ENCODE assay signal across 11 mouse cellular contexts in the genomic region with DNA sequence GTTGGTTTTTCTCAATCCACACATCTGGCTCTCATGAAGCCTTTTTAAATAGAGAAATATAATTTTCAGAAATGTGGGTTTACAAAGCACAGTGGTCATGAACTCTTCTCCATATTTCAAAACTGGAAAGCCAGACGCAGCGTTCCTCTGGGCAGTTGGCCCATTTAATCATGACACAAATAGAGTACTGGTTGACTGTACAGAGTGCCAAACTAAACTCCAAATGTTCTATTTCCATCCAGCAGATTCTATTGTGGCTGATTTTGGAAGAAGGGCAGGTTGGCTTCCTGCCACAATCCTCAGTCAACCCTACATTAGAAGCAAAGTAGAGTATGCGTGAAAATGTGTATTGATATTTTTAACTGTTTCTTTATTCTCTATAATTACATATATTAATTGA.
DNase-seq lines count a peak whose midpoint lies in the region; ATAC-seq and TF ChIP-seq lines count a peak whose summit lies in the region.
"Had no signal": no experiment of that assay in that cellular context is flagged by ENCODE, and none has a peak within 500 bp of the region (broad histone marks: within the 10 kb centered on the region; RNA-seq: fewer than 3 reads in every experiment).

No protein-coding gene starts in this region.

- no peaks in the 10 kb centered on the region for H3K4me1 ChIP-seq in kidney, embryonic 14.5 days (ENCODE audit: control insufficient read depth, insufficient read depth, low read length)
- no peaks in the 10 kb centered on the region for H3K4me1 ChIP-seq in embryonic facial prominence, embryonic 15.5 days
- H3K4me1 ChIP-seq: embryonic facial prominence, embryonic 12.5 days; midbrain, embryonic 15.5 days had no signal

- no peaks in the 10 kb centered on the region for H3K27me3 ChIP-seq in kidney, embryonic 14.5 days (ENCODE audit: control insufficient read depth, insufficient read depth, low read length)
- H3K27me3 ChIP-seq in embryonic facial prominence, embryonic 15.5 days: no peaks in the 10 kb centered on the region
- H3K27me3 ChIP-seq: embryonic facial prominence, embryonic 12.5 days; midbrain, embryonic 15.5 days had no signal

- peak; percentile 51 to 59 for DNase-seq in kidney, postnatal 4 days
- peak; percentile 58 for DNase-seq in brain, embryonic 14.5 days (ENCODE audit: low read depth)
- DNase-seq in lung, postnatal 10 days: peak; percentile 41
- DNase-seq in urinary bladder, adult 18-20 months (ENCODE audit: low spot score in 2 of 2): no peak
- DNase-seq in embryo, embryonic 10 days (ENCODE audit: low spot score): no peak
- no peak for DNase-seq in gastrocnemius, postnatal 25 days
- DNase-seq: thymus, postnatal 25 days had no signal

- no peak overlapping the region for H3K4me2 ChIP-seq in kidney, embryonic 14.5 days (replicated peaks; ENCODE audit: low read depth, low read length)
- H3K4me2 ChIP-seq in embryonic facial prominence, embryonic 15.5 days (replicated peaks): no peak overlapping the region
- H3K4me2 ChIP-seq: embryonic facial prominence, embryonic 12.5 days; midbrain, embryonic 15.5 days had no signal

- no peaks in the 10 kb centered on the region for H3K36me3 ChIP-seq in kidney, embryonic 14.5 days (ENCODE audit: control insufficient read depth, insufficient read depth, low read length)
- no peaks in the 10 kb centered on the region for H3K36me3 ChIP-seq in embryonic facial prominence, embryonic 15.5 days
- H3K36me3 ChIP-seq: embryonic facial prominence, embryonic 12.5 days; midbrain, embryonic 15.5 days had no signal

- H3K4me3 ChIP-seq in kidney, embryonic 14.5 days (ENCODE audit: low read length): no peak overlapping the region
- no peak overlapping the region for H3K4me3 ChIP-seq in embryonic facial prominence, embryonic 15.5 days (replicated peaks)
- H3K4me3 ChIP-seq: embryonic facial prominence, embryonic 12.5 days; midbrain, embryonic 15.5 days had no signal

- TF ChIP-seq POLR2A in brain, embryonic 14.5 days (IDR thresholded peaks at IDR 0.05; ENCODE audit: borderline replicate concordance, extremely low read depth, insufficient read depth, insufficient read length, poor library complexity, severe bottlenecking): no peak

- ATAC-seq in kidney, embryonic 14.5 days (ENCODE audit: low FRiP score, low TSS enrichment): no peak
- peak; percentile 76; the same call in 1 of the 2 replicates for ATAC-seq in embryonic facial prominence, embryonic 15.5 days (ENCODE audit: insufficient number of reproducible peaks, low FRiP score, low TSS enrichment, low read depth)
- ATAC-seq: midbrain, embryonic 15.5 days had no signal

- no peak for TF ChIP-seq CTCF in brain, embryonic 14.5 days (IDR thresholded peaks at IDR 0.05; ENCODE audit: borderline replicate concordance, extremely low read depth, insufficient read depth, insufficient read length)

- no peak overlapping the region for H3K9ac ChIP-seq in kidney, embryonic 14.5 days (ENCODE audit: low read depth, low read length)
- H3K9ac ChIP-seq in embryonic facial prominence, embryonic 15.5 days: no peak overlapping the region
- H3K9ac ChIP-seq: embryonic facial prominence, embryonic 12.5 days; midbrain, embryonic 15.5 days had no signal

- WGBS in kidney, embryonic 14.5 days: 81% methylated on average over 3 of the region's 3 CpGs
- 31% methylated on average over 3 of the region's 3 CpGs for WGBS in embryonic facial prominence, embryonic 15.5 days

- no peaks in the 10 kb centered on the region for H3K9me3 ChIP-seq in kidney, embryonic 14.5 days (ENCODE audit: control insufficient read depth, low read length)
- no peaks in the 10 kb centered on the region for H3K9me3 ChIP-seq in embryonic facial prominence, embryonic 15.5 days (replicated peaks)
- H3K9me3 ChIP-seq: embryonic facial prominence, embryonic 12.5 days; midbrain, embryonic 15.5 days had no signal

- H3K27ac ChIP-seq in kidney, embryonic 14.5 days (ENCODE audit: low read depth, low read length): no peak overlapping the region
- no peak overlapping the region for H3K27ac ChIP-seq in embryonic facial prominence, embryonic 15.5 days (replicated peaks)
- H3K27ac ChIP-seq: embryonic facial prominence, embryonic 12.5 days; midbrain, embryonic 15.5 days had no signal

Comparison
In these comparisons a context has a peak if more than half of its experiments do, and no peak if none do; other contexts are left out.
1. DNase-seq: peak in kidney, postnatal 4 days (2 of 2), brain, embryonic 14.5 days (single experiment) and lung, postnatal 10 days (single experiment); none in urinary bladder, adult 18-20 months (0 of 2), embryo, embryonic 10 days (single experiment) and gastrocnemius, postnatal 25 days (single experiment).